Mouse (Mus musculus) mesoderm, embryonic 11.5 days (tissue): Measurements from ENCODE around the gene Neurl2.

Experiments
- DNase-seq: peaks from one replicate; pipeline ENCODE4 v3.0.0-alpha.2; 2012; ENCODE audit warnings: low read depth, low spot score

The Neurl2 gene

DNA sequence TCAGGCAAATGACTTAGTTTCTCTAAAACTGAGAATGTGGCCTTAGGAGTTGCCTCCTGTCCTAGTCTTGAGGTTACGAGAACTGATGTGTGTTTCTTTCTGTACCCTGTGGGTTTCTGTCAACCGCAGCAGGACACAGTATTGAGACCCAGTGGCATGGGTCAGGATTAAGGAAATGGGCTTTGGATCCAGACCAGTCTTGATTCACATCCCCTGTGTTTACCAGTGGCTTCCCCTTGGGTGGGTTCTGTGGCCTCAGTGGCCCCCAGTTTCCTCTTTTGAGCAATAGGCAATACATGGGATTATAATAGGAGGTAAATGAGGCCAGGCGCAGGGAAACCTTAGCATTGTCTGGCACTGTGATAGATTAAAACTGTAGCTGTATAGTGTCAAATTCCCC is 46.2 kb downstream of the Neurl2 start:
- DNase-seq, result no peak

DNA sequence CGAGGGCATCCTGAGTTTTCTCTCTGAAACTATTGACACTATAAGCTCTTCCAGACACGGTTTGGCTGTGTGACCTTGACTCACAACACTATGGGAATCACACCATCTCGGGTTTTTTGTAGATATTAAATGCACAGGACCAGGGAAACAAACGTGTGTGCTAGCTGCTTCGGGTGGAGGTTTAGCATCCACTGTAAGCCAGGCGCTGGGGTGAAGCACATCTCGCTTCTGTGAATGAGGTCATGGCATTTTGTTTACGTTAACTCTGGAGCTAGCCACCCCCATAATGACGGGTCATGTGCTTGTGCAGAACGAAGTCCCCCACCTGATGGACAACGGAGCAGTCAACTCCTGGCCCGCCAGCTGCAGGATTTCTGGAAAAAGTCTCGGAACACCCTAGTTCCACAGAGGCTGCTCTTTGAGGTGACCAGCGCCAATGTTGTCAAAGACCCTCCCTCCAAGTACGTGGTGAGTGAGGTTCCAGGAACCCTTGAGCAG is 46.8 kb downstream of the Neurl2 start:
- no peak for DNase-seq

DNA sequence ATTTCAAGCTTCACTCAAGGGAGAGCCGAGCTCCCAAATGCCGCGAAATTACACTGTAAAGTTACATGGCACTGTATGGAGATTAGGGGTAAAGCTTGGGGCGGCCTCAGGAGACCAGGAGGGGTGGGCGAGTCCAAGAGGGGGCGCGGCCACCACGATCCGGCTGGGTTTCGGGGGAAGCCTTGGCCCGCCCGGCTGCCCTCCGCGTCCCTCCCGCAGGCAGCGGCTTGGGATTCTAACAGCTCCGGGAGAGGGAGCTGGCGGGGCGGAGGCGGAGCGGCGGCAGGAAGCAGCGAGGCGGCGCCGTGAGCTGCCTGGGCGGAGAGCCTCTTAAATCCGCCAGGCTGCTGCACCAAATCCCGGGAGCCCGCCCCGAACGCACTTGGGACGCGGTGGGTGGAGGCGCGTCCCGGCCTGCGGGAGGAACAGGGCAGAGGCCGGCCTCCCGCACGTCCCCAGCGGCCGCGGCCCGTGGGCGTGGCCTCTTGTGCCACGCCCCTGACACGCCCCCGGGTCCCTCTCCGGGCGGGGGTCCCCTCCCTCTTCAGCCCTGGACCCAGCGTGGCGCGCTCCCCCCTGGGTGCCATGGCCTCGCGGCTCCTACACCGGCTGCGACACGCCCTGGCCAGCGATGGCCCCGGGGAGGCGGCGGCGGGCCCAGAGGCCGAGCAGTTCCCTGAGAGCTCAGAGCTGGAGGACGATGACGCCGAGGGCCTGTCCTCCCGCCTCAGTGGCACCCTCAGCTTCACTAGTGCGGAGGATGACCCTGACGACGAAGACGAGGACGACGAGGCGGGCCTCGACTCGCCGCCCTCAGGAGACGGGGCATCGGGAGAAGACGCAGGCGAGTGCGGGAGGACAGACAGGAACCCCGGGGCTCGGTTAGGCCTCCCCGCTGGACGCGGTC is 47.5 kb downstream of the Neurl2 start, which contains the start of gene Snx21:
Snx21 (plus strand) TSS at position 343 of the 907 bp plus-strand sequence.
- DNase-seq, result peak; percentile 85

DNA sequence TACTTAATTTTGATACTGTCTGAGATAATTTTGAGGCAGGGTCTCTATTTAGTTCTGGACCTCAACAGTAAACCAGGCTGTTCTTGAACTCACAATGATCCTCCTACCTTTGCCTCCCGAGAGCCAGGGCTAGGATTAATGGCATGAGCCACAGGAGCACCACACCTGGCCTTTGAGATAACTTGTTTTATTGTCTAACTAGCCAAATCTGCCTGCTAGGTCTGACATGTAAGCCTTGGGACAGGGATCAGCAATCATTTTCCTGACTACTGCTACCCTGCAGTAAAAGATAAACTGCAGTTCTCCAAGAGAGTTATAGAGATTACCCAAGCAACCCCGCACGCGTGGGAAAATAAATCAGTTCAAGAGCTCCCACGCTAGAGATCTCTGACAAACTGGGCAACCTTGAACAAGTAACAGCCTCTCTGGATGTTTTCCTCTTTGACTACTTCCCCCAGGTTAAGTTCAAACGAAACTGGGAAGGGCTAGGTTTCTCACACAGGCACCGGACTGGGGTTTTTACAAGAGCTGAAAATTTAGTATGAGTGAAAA is 48.3 kb downstream of the Neurl2 start:
- no peak for DNase-seq

DNA sequence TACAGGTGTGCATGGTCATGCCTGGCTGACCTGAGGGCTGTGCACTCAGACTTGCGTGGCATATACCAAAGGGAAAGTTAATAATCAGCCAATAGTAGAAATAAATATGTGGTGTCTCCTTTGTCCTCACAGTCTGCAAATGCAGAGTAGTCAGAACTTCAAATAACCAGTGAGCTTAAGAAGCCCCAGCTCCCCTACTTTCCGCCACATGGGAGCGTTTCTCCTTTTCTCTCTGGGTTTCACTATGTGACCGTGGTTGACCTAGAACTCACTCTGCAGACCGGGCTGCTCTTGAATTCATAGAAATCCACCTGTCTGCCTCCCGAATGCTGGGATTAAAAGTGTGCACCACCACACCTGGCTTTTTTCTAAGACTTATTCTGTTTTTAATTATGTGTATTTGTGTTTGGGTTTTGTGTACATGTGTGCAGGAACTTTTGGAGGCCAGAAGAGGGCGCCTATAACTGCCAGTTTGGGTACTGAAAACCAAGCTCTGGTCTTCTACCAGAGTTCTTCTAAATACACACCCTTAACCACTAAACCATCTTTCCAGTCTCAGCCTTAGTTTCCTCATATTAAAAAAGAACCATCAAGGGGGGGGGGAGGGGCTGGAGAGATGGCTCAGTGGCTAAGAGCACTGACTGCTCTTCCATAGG is 49.2 kb downstream of the Neurl2 start:
- no peak for DNase-seq

DNA sequence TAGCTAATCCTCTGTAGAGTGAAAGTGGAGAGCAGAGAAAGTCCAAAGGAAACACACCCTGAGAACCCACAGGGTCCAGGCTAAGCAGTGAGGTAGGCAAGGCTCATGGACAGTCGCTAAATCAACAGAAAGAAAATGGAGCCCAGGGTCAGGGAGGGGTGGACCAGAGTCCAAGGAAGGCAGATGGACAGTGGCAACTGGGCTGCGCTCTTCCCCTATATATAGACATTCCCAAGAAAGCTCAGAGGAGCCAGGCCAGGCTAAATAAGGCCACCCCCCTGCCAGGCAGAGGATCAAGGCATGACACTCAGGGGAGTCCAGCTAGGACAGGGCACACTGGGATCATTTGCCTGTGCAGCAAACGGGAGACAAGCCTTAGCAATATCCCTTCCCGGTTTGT is 51.4 kb downstream of the Neurl2 start:
- no peak for DNase-seq
